16 mouse cellular contexts compared by ENCODE assay signal in genomic region chr3:72534010-72534409, GRCm38 (mm10).
"Had no signal": no experiment of that assay in that cellular context is flagged by ENCODE, and none has a peak within 500 bp of the region (broad histone marks: within the 10 kb centered on the region; RNA-seq: fewer than 3 reads in every experiment).

No protein-coding gene starts in this region.

- H3K36me3 ChIP-seq: neural tube, embryonic 13.5 days; neural tube, embryonic 15.5 days; stomach, embryonic 15.5 days had no signal

- H3K4me1 ChIP-seq: neural tube, embryonic 13.5 days; neural tube, embryonic 15.5 days; stomach, embryonic 15.5 days had no signal

- H3K9me3 ChIP-seq: neural tube, embryonic 15.5 days; stomach, embryonic 15.5 days had no signal

- DNase-seq: retina, postnatal 1 day; right cerebral cortex, adult 18-20 months; right cerebral cortex, postnatal 14 days; right cerebral cortex, postnatal 25 days; right cerebral cortex, postnatal 4 days; spleen, adult 18-20 months; thymus, adult 18-20 months; thymus, adult 2 months; thymus, postnatal 14 days; thymus, postnatal 25 days; thymus, postnatal 36 days; thymus, postnatal 4 days had no signal

- H3K27ac ChIP-seq: neural tube, embryonic 13.5 days; neural tube, embryonic 15.5 days; stomach, embryonic 15.5 days; stomach, postnatal 0 days had no signal

- H3K4me3 ChIP-seq: neural tube, embryonic 13.5 days; neural tube, embryonic 15.5 days; stomach, embryonic 15.5 days had no signal

- H3K27me3 ChIP-seq: neural tube, embryonic 13.5 days; neural tube, embryonic 15.5 days; stomach, embryonic 15.5 days had no signal

- H3K9ac ChIP-seq: neural tube, embryonic 13.5 days; neural tube, embryonic 15.5 days; stomach, embryonic 15.5 days had no signal

- H3K4me2 ChIP-seq: neural tube, embryonic 13.5 days; neural tube, embryonic 15.5 days; stomach, embryonic 15.5 days had no signal
